Mouse (Mus musculus) midbrain, embryonic 14.5 days (tissue): ENCODE data around the gene A130010J15Rik. TPM values are rescaled to one million over a fixed set of nuclear protein-coding genes. Genes with fewer than 3 reads are reported as not detected.
A peak's percentile ranks its signal among the peaks of the same experiment; 100 is the strongest.

Source experiments
- ATAC-seq: fragments of 200-750 bp; cut with Nextera tagmentation; 2 replicates; pipeline ENCODE4 v1.8.0; 2017; ENCODE audit warnings: moderate number of reproducible peaks, moderate library complexity; ENCODE audit not compliant: low FRiP score, low TSS enrichment
- DNase-seq: peaks from one replicate; pipeline ENCODE4 v3.0.0-alpha.2; 2015
- H3K27ac ChIP-seq: fragments of 300-500 bp; sonication (generic); replicated peaks from 2 replicates; pipeline ENCODE4 v1.5.1; 2014; ENCODE audit warnings: mild to moderate bottlenecking, low read depth, low read length, moderate library complexity
- H3K27me3 ChIP-seq: fragments of 300-500 bp; sonication (generic); 2 replicates; pipeline ENCODE4 v1.6.1; 2014; ENCODE audit warnings: low read length, control low read depth, mixed read lengths; ENCODE audit not compliant: control insufficient read depth, insufficient read depth
- H3K36me3 ChIP-seq: fragments of 300-500 bp; sonication (generic); 2 replicates; pipeline ENCODE4 v1.6.1; 2014; ENCODE audit warnings: low read length, control low read depth; ENCODE audit not compliant: control insufficient read depth, insufficient read depth
- H3K4me1 ChIP-seq: fragments of 300-500 bp; sonication (generic); 2 replicates; pipeline ENCODE4 v1.6.1; 2014; ENCODE audit warnings: mild to moderate bottlenecking, antibody characterized with exemption, low read length, control low read depth; ENCODE audit not compliant: control insufficient read depth, insufficient read depth
- H3K4me2 ChIP-seq: fragments of 300-500 bp; sonication (generic); 2 replicates; pipeline ENCODE4 v1.6.1; 2014; ENCODE audit warnings: mild to moderate bottlenecking, low read length, moderate library complexity
- H3K4me3 ChIP-seq: fragments of 300-500 bp; sonication (generic); replicated peaks from 2 replicates; pipeline ENCODE4 v1.5.1; 2014; ENCODE audit warnings: low read depth, low read length
- H3K9ac ChIP-seq: fragments of 300-500 bp; sonication (generic); replicated peaks from 2 replicates; pipeline ENCODE4 v1.6.1; 2014; ENCODE audit warnings: mild to moderate bottlenecking, low read length, moderate library complexity
- H3K9me3 ChIP-seq: fragments of 300-500 bp; sonication (generic); 2 replicates; pipeline ENCODE4 v1.6.1; 2016; ENCODE audit warnings: low read length, control low read depth, mixed read lengths; ENCODE audit not compliant: control insufficient read depth
- WGBS: fragments of 180-500 bp; shearing (Covaris S2); extraction: QIAGEN DNeasy Blood & Tissue Kit; methylation state at CpG from one replicate; pipeline ENCODE4 v1.1.7; 2014; 5-methylcytosine and 5-hydroxymethylcytosine counted together
- polyA plus RNA-seq: library from polyadenylated mRNA; unstranded; fragments of >200 nt; fragmentation: Nextera tagmentation; extraction: Ambion mirVana; gene quantifications from 2 replicates; pipeline ENCODE4 v1.2.1, GENCODE M21; 2014

A130010J15Rik gene
- 10.4 and 15.4 TPM in 2 replicates for polyA plus RNA-seq

DNA sequence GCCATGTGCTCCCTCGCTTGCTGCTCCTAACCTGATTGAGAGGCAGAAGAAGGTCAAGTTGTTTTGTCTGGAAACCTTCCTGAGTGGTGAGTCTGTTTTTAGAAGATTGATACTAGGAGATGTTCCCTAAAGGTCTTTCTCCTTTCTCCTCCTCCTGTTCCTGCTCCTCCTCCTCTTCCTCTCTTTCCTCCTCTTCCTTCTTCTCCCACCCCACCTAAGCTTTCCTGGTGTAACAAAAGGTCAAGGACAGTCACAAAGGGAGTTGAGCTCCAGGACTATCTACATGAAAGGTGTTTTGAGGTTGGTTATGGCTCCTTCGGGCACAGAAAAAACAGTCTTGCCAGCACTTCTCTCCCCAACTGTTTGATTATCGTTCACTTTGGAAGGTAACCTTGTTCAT is at the start of gene A130010J15Rik:
A130010J15Rik (plus strand) TSS at position 301 of the 400 bp plus-strand sequence.
- H3K27me3 ChIP-seq = no peaks in the 10 kb centered on the region
- ATAC-seq = no peak
- no peak within 1 kb of the TSS for H3K9ac ChIP-seq
- H3K9me3 ChIP-seq = no peaks in the 10 kb centered on the region
- H3K4me3 ChIP-seq = no peak within 1 kb of the TSS
- H3K36me3 ChIP-seq = no peaks in the 10 kb centered on the region
- H3K4me1 ChIP-seq = peaks cover 12% of the 10 kb centered on the region
- no peak within 1 kb of the TSS for H3K27ac ChIP-seq
- no peak within 1 kb of the TSS for H3K4me2 ChIP-seq
- WGBS = 94% methylated on average over 3 of the region's 3 CpGs
- DNase-seq = no peak

DNA sequence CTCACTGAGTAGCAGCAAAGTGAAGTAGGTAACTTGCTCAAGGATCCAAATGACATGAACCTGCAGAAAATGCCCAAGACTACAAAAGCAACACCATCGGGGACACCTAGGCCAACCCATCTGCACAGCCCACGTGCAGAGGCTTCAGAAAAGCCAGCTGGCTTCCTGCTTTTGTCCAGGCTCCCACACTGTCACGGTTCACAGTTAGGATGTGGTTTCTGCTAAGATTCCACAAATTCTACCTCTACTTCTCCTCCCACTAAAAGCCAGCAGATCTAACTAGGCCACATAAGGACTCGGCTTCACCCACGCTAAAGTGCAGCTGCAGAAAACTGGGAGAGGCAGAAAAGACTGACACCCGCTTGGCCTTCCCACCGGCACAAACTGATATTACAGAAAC is 45.1 kb upstream of the A130010J15Rik start:
- H3K9me3 ChIP-seq = no peaks in the 10 kb centered on the region
- no peak overlapping the region for H3K4me2 ChIP-seq
- H3K36me3 ChIP-seq = peaks cover 85% of the 10 kb centered on the region
- H3K27me3 ChIP-seq = no peaks in the 10 kb centered on the region
- H3K4me1 ChIP-seq = no peaks in the 10 kb centered on the region
- no peak overlapping the region for H3K9ac ChIP-seq
- DNase-seq (no peak), ATAC-seq (no peak)
- no peak overlapping the region for H3K4me3 ChIP-seq
- WGBS = 95% methylated on average over 7 of the region's 7 CpGs
- no peak overlapping the region for H3K27ac ChIP-seq

GRCm38 (mm10) chr1:193123290-193123689 is 44.6 kb upstream of the A130010J15Rik start:
- H3K9me3 ChIP-seq = no peaks in the 10 kb centered on the region
- no peak for ATAC-seq

GRCm38 (mm10) chr1:193125835-193126234 is 42.0 kb upstream of the A130010J15Rik start:
- Histone ChIP-seq H3K9ac (no peak overlapping the region), H3K4me1 (peaks cover 10% of the 10 kb centered on the region), H3K9me3 (no peaks in the 10 kb centered on the region), H3K4me3 (no peak overlapping the region), H3K27me3 (no peaks in the 10 kb centered on the region), H3K27ac (no peak overlapping the region), H3K36me3 (peaks cover 60% of the 10 kb centered on the region), H3K4me2 (no peak overlapping the region)
- DNase-seq = peak; percentile 65
- no peak for ATAC-seq
- WGBS = 77% methylated on average over 4 of the region's 4 CpGs

More at GRCm38 (mm10) chr1:193123290-193123689, 44.6 kb upstream of the A130010J15Rik start:
- H3K9ac ChIP-seq = no peak overlapping the region
- no peak overlapping the region for H3K27ac ChIP-seq
- no peak overlapping the region for H3K4me3 ChIP-seq
- no peak overlapping the region for H3K4me2 ChIP-seq
- no peaks in the 10 kb centered on the region for H3K4me1 ChIP-seq
- no peaks in the 10 kb centered on the region for H3K27me3 ChIP-seq
- DNase-seq = no peak
- 94% methylated on average over 6 of the region's 6 CpGs for WGBS
- peaks cover 84% of the 10 kb centered on the region for H3K36me3 ChIP-seq

- no peak for ATAC-seq
- Histone ChIP-seq H3K4me2 (no peak overlapping the region), H3K9me3 (no peaks in the 10 kb centered on the region), H3K4me1 (peaks cover 10% of the 10 kb centered on the region), H3K27ac (no peak overlapping the region), H3K4me3 (no peak overlapping the region), H3K27me3 (no peaks in the 10 kb centered on the region), H3K36me3 (peaks cover 38% of the 10 kb centered on the region), H3K9ac (no peak overlapping the region)
- 94% methylated on average over 6 of the region's 6 CpGs for WGBS
- DNase-seq = no peak
Measured at GRCm38 (mm10) chr1:193128055-193128454, 39.8 kb upstream of the A130010J15Rik start.

GRCm38 (mm10) chr1:193129321-193129720 is 38.5 kb upstream of the A130010J15Rik start:
- no peaks in the 10 kb centered on the region for H3K27me3 ChIP-seq

DNA sequence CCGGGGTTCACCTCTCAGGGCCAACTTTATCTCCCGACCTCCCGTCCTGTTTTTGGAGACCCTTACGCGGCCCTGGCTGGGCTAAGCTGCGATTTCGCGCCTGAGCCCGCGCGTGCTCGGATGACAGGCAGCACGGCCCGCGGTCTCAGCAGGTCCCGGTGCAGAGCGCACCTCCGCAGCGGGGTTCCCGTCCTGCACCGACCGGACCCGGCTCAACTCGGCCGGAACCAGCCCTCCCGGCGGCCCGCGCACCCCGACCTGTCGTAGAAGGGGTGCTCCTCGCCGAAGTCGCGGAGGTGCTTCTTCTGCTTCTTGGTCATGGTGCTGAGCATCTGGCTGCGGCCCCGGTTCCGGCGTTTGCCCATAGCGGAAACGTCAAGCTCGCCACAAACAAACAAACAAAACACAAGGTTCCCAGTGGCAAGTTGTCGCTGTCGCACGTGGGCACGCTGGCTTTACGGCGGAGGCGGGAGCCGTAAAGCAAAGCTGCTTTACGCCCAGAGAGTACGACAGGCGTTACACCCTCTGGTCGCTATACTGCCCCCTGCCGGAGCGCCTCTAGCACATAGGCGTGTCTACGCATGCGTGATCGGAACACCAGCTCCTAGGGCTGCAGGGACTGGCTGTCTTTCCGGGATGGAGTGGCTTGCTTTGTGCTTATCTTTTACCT is 37.9 kb upstream of the A130010J15Rik start, which contains the start of gene Diexf:
Diexf (minus strand) TSS at position 487 of the 670 bp plus-strand sequence.
- peak within 1 kb of the TSS; percentile 68 for H3K4me2 ChIP-seq
- peaks cover 22% of the 10 kb centered on the region for H3K36me3 ChIP-seq
- peak within 1 kb of the TSS; percentile 83 for H3K27ac ChIP-seq
- no peaks in the 10 kb centered on the region for H3K9me3 ChIP-seq
- WGBS = under 1% methylated on average over 61 of the region's 61 CpGs
- ATAC-seq = peak; percentile 93
- peaks cover 10% of the 10 kb centered on the region for H3K4me1 ChIP-seq
- peak within 1 kb of the TSS; percentile 84 for H3K9ac ChIP-seq
- no peaks in the 10 kb centered on the region for H3K27me3 ChIP-seq
- DNase-seq = peak; percentile 100
- H3K4me3 ChIP-seq = peak within 1 kb of the TSS; percentile 96

More at GRCm38 (mm10) chr1:193129321-193129720, 38.5 kb upstream of the A130010J15Rik start:
- Histone ChIP-seq H3K4me2 (peak overlapping the region; percentile 68), H3K4me3 (peak overlapping the region; percentile 96), H3K4me1 (peaks cover 10% of the 10 kb centered on the region), H3K36me3 (peaks cover 27% of the 10 kb centered on the region), H3K27ac (no peak overlapping the region), H3K9ac (peak overlapping the region; percentile 84), H3K9me3 (no peaks in the 10 kb centered on the region)
- ATAC-seq (no peak), DNase-seq (no peak)
- 26% methylated on average over 5 of the region's 5 CpGs for WGBS

DNA sequence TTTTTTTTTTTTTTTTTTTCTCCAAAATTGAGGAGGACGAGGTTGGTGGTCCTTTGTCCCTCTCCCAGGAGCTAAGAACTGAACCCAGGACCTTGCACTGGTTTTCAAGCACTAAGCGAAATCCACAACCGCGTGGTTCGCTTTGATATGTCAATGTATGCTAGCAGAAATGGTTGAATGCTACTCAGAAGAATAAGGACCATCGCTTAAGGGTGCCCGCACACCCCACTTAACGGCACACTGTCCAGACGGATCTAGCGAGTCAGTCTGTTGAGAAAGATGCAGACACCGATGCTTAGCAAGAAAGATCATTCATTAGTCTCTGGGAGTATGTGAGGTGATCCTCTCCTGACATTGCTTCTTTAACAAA is 37.4 kb upstream of the A130010J15Rik start:
- 24% methylated on average over 11 of the region's 11 CpGs for WGBS
- Histone ChIP-seq H3K4me1 (peaks cover 10% of the 10 kb centered on the region), H3K36me3 (peaks cover 20% of the 10 kb centered on the region), H3K27ac (peak overlapping the region; percentile 83), H3K9me3 (no peaks in the 10 kb centered on the region), H3K4me3 (peak overlapping the region; percentile 96), H3K9ac (peak overlapping the region; percentile 55), H3K27me3 (no peaks in the 10 kb centered on the region), H3K4me2 (peak overlapping the region; percentile 59)
- no peak for DNase-seq
- ATAC-seq = no peak; the same call in 1 of the 2 replicates

- 87% methylated on average over 8 of the region's 8 CpGs for WGBS
- Histone ChIP-seq H3K9ac (peak overlapping the region; percentile 55; the same call in 1 of the 2 replicates), H3K4me2 (peak overlapping the region; percentile 59), H3K36me3 (peaks cover 20% of the 10 kb centered on the region), H3K4me3 (peak overlapping the region; percentile 96; the same call in 1 of the 2 replicates), H3K27ac (peak overlapping the region; percentile 83), H3K4me1 (peaks cover 10% of the 10 kb centered on the region), H3K27me3 (no peaks in the 10 kb centered on the region), H3K9me3 (no peaks in the 10 kb centered on the region)
- ATAC-seq (no peak), DNase-seq (no peak)
Measured at GRCm38 (mm10) chr1:193130839-193131238, 37.0 kb upstream of the A130010J15Rik start.
